Mouse (Mus musculus) layer of hippocampus, adult 11-12 months (tissue): ENCODE measurements at regions not wholly inside any gene's neighbourhood (a gene's known extent, or its start where the extent isn't known, plus 50 kb on each side); places are given as distances from the start of the nearest gene placed in this dataset.

Experiments used
- DNase-seq: peaks from one replicate; pipeline ENCODE4 v3.0.0; 2022; ENCODE audit warnings: low spot score

GRCm38 (mm10) chr16:46807476-46807875 lies 309.2 kb upstream of the Nectin3 start:
- DNase-seq, result no peak

- no peak for DNase-seq
These were observed 278.0 kb upstream of the Nectin3 start for GRCm38 (mm10) chr16:46776367-46776766.

GRCm38 (mm10) chr16:46769383-46769782 lies 271.1 kb upstream of the Nectin3 start:
- DNase-seq, result no peak

GRCm38 (mm10) chr16:46768376-46768775 lies 270.1 kb upstream of the Nectin3 start:
- no peak for DNase-seq

GRCm38 (mm10) chr16:46735140-46735539 lies 236.8 kb upstream of the Nectin3 start:
- no peak for DNase-seq

GRCm38 (mm10) chr16:46728424-46728823 lies 230.1 kb upstream of the Nectin3 start:
- no peak for DNase-seq

GRCm38 (mm10) chr16:46723660-46724059 lies 225.3 kb upstream of the Nectin3 start:
- no peak for DNase-seq

GRCm38 (mm10) chr16:46679787-46680186 lies 181.5 kb upstream of the Nectin3 start:
- DNase-seq, result no peak

- no peak for DNase-seq
These were observed 171.3 kb upstream of the Nectin3 start for GRCm38 (mm10) chr16:46669590-46669989.

GRCm38 (mm10) chr16:46665566-46665965 lies 167.2 kb upstream of the Nectin3 start:
- no peak for DNase-seq

GRCm38 (mm10) chr16:46663008-46663407 lies 164.7 kb upstream of the Nectin3 start:
- no peak for DNase-seq

GRCm38 (mm10) chr16:46655041-46655440 lies 156.7 kb upstream of the Nectin3 start:
- no peak for DNase-seq

GRCm38 (mm10) chr16:46625807-46626206 lies 127.5 kb upstream of the Nectin3 start:
- no peak for DNase-seq

- no peak for DNase-seq
These were observed 124.9 kb upstream of the Nectin3 start for GRCm38 (mm10) chr16:46623246-46623645.

GRCm38 (mm10) chr16:46619871-46620270 lies 121.5 kb upstream of the Nectin3 start:
- DNase-seq, result no peak

GRCm38 (mm10) chr16:46617544-46618335 lies 119.4 kb upstream of the Nectin3 start:
- no peak for DNase-seq

- DNase-seq, result no peak
These were observed 118.3 kb upstream of the Nectin3 start for GRCm38 (mm10) chr16:46616606-46617005.

- DNase-seq, result no peak
These were observed 114.9 kb upstream of the Nectin3 start for GRCm38 (mm10) chr16:46613062-46613818.

- no peak for DNase-seq
These were observed 107.5 kb upstream of the Nectin3 start for GRCm38 (mm10) chr16:46605879-46606203.

GRCm38 (mm10) chr16:46605001-46605878 lies 106.9 kb upstream of the Nectin3 start:
- DNase-seq, result no peak

GRCm38 (mm10) chr16:46592618-46593253 lies 94.4 kb upstream of the Nectin3 start:
- DNase-seq, result no peak

- no peak for DNase-seq
These were observed 88.7 kb upstream of the Nectin3 start for GRCm38 (mm10) chr16:46587056-46587455.
